Mouse (Mus musculus): Measurements from ENCODE around the gene Ephb2. TPM values are rescaled to one million over a fixed set of nuclear protein-coding genes. Genes with fewer than 3 reads are reported as not detected.
A peak's percentile ranks its signal among the peaks of the same experiment; 100 is the strongest.

The Ephb2 gene
- polyA plus RNA-seq, 1 experiment = 21.7 TPM

- peaks cover 11% of the 10 kb centered on the region for H3K27me3 ChIP-seq (ENCODE audit: control insufficient read depth, insufficient read depth, insufficient read length)
- H3K4me2 ChIP-seq (ENCODE audit: low read depth) = no peak overlapping the region
- no peak for TF ChIP-seq MYOG (IDR thresholded peaks at IDR 0.05; ENCODE audit: control insufficient read depth in 1 of 3, insufficient read depth in 1 of 3, insufficient read length in 2 of 3, low read depth in 2 of 3)
- no peaks in the 10 kb centered on the region for H3K79me2 ChIP-seq (ENCODE audit: control insufficient read depth, insufficient read depth)
- no peak overlapping the region for H3ac ChIP-seq (ENCODE audit: control insufficient read depth, insufficient read length)
- H3K4me3 ChIP-seq = no peak overlapping the region
- no peaks in the 10 kb centered on the region for H3K36me3 ChIP-seq (ENCODE audit: control insufficient read depth, insufficient read depth)
Measured at GRCm38 (mm10) chr4:136621336-136621735, 214.5 kb downstream of the Ephb2 start.

DNA sequence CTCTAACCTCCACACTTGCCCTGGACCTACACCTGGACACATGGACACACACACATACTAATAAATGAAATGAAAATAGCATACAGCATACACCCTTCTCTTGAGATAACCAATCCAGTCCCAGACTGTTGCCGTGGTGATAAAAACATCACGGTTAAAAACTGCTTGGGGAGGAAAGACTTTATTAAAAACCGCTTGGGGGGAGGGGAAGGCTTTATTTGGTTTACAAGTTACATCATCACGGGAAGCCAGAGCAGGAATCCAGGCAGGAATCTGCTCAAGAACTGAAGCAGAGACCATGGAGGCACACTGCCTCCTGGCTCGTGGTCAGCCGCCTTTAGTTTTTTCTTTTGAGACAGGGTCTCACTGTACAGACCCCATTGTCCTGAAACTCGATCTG lies 222.1 kb downstream of the Ephb2 start:
- H3K79me2 ChIP-seq (ENCODE audit: control insufficient read depth, insufficient read depth) = no peaks in the 10 kb centered on the region
- TF ChIP-seq MAX (IDR thresholded peaks at IDR 0.05; ENCODE audit: low read depth) (no peak), POLR2AphosphoS2 (IDR thresholded peaks at IDR 0.05; ENCODE audit: insufficient read length, low read depth) (no peak), E2F4 (IDR thresholded peaks at IDR 0.05; ENCODE audit: insufficient read depth) (no peak), TCF3 (IDR thresholded peaks at IDR 0.05; ENCODE audit: insufficient read length, low read depth) (no peak), USF1 (IDR thresholded peaks at IDR 0.05; ENCODE audit: low read depth) (no peak), MYOD1 (IDR thresholded peaks at IDR 0.05; ENCODE audit: control insufficient read depth in 1 of 3, insufficient read length in 2 of 3, low read depth in 2 of 3) (no peak), SRF (IDR thresholded peaks at IDR 0.05; ENCODE audit: control insufficient read depth, insufficient read length, low read depth) (no peak), CEBPB (IDR thresholded peaks at IDR 0.05; ENCODE audit: insufficient read depth, poor library complexity, severe bottlenecking) (no peak), MYOG (IDR thresholded peaks at IDR 0.05; ENCODE audit: control insufficient read depth in 1 of 3, insufficient read depth in 1 of 3, insufficient read length in 2 of 3, low read depth in 2 of 3) (no peak), POLR2A (IDR thresholded peaks at IDR 0.05; ENCODE audit: insufficient read length, low read depth) (no peak), REST (IDR thresholded peaks at IDR 0.05; ENCODE audit: insufficient read depth, insufficient read length) (no peak), TCF12 (IDR thresholded peaks at IDR 0.05; ENCODE audit: insufficient read depth, poor library complexity, severe bottlenecking) (no peak)

DNA sequence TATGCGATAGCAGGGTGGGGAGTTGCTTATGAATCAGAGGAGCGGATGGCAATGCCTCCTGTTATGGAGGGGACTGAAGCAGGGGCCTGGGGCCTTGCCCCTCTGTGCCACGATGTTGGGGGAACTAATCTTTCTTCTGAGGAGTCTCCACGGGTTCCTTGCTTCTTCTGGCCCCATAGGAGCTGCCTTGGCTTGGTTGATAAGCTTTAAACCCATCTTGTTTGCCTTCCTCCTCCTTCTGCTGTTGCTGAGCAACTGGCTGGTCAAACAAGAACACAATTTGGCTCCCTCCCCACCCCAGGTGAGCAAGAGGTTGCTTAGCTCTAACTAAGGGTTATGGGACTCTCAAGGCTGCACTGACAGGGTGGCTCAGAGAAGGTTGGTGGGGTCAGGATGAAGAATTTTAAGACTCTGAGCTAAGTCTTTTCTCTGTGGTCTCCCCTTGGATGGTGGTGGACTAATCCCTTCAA lies 225.4 kb downstream of the Ephb2 start, which contains the start of gene Tex46:
TSS of gene Tex46 (plus strand) at position 51 of the 470 bp plus-strand sequence.
- no peak for TF ChIP-seq POLR2A (IDR thresholded peaks at IDR 0.05; ENCODE audit: insufficient read length, low read depth)
- no peak for TF ChIP-seq TCF3 (IDR thresholded peaks at IDR 0.05; ENCODE audit: insufficient read length, low read depth)
- TF ChIP-seq REST (IDR thresholded peaks at IDR 0.05; ENCODE audit: insufficient read depth, insufficient read length) = no peak
- no peak for TF ChIP-seq CEBPB (IDR thresholded peaks at IDR 0.05; ENCODE audit: insufficient read depth, poor library complexity, severe bottlenecking)
- TF ChIP-seq MAX (IDR thresholded peaks at IDR 0.05; ENCODE audit: low read depth) = no peak
- TF ChIP-seq TCF12 (IDR thresholded peaks at IDR 0.05; ENCODE audit: insufficient read depth, poor library complexity, severe bottlenecking) = no peak
- TF ChIP-seq POLR2AphosphoS2 (IDR thresholded peaks at IDR 0.05; ENCODE audit: insufficient read length, low read depth) = no peak
- TF ChIP-seq MYOG (IDR thresholded peaks at IDR 0.05; ENCODE audit: control insufficient read depth in 1 of 3, insufficient read depth in 1 of 3, insufficient read length in 2 of 3, low read depth in 2 of 3) = no peak
- no peak for TF ChIP-seq MYOD1 (IDR thresholded peaks at IDR 0.05; ENCODE audit: control insufficient read depth in 1 of 3, insufficient read length in 2 of 3, low read depth in 2 of 3)
- TF ChIP-seq SRF (IDR thresholded peaks at IDR 0.05; ENCODE audit: control insufficient read depth, insufficient read length, low read depth) = no peak
- TF ChIP-seq E2F4 (IDR thresholded peaks at IDR 0.05; ENCODE audit: insufficient read depth) = no peak
- no peak for TF ChIP-seq USF1 (IDR thresholded peaks at IDR 0.05; ENCODE audit: low read depth)
- H3K36me3 ChIP-seq (ENCODE audit: control insufficient read depth, insufficient read depth) = no peaks in the 10 kb centered on the region
- H3K4me2 ChIP-seq (ENCODE audit: low read depth) = no peak within 1 kb of the TSS

More for the DNA sequence above, 222.1 kb downstream of the Ephb2 start:
- Histone ChIP-seq H3K27me3 (ENCODE audit: control insufficient read depth, insufficient read depth, insufficient read length) (no peaks in the 10 kb centered on the region), H3ac (ENCODE audit: control insufficient read depth, insufficient read length) (no peak overlapping the region), H3K4me2 (ENCODE audit: low read depth) (no peak overlapping the region), H3K36me3 (ENCODE audit: control insufficient read depth, insufficient read depth) (no peaks in the 10 kb centered on the region), H3K4me3 (no peak overlapping the region)

GRCm38 (mm10) chr4:136605756-136606485 lies 229.9 kb downstream of the Ephb2 start:
- Histone ChIP-seq H3K79me2 (ENCODE audit: control insufficient read depth, insufficient read depth) (peaks cover 12% of the 10 kb centered on the region), H3ac (ENCODE audit: control insufficient read depth, insufficient read length) (no peak overlapping the region), H3K4me3 (no peak overlapping the region), H3K4me2 (ENCODE audit: low read depth) (no peak overlapping the region), H3K27me3 (ENCODE audit: control insufficient read depth, insufficient read depth, insufficient read length) (no peaks in the 10 kb centered on the region), H3K36me3 (ENCODE audit: control insufficient read depth, insufficient read depth) (no peaks in the 10 kb centered on the region)
- TF ChIP-seq E2F4 (IDR thresholded peaks at IDR 0.05; ENCODE audit: insufficient read depth) (no peak), SRF (IDR thresholded peaks at IDR 0.05; ENCODE audit: control insufficient read depth, insufficient read length, low read depth) (no peak), REST (IDR thresholded peaks at IDR 0.05; ENCODE audit: insufficient read depth, insufficient read length) (no peak), MYOG (IDR thresholded peaks at IDR 0.05; ENCODE audit: control insufficient read depth in 1 of 3, insufficient read depth in 1 of 3, insufficient read length in 2 of 3, low read depth in 2 of 3) (no peak), MAX (IDR thresholded peaks at IDR 0.05; ENCODE audit: low read depth) (no peak), POLR2A (IDR thresholded peaks at IDR 0.05; ENCODE audit: insufficient read length, low read depth) (no peak), USF1 (IDR thresholded peaks at IDR 0.05; ENCODE audit: low read depth) (no peak), MYOD1 (IDR thresholded peaks at IDR 0.05; ENCODE audit: control insufficient read depth in 1 of 3, insufficient read length in 2 of 3, low read depth in 2 of 3) (no peak)

More for the DNA sequence above, 225.4 kb downstream of the Ephb2 start, which contains the start of gene Tex46:
- no peaks in the 10 kb centered on the region for H3K27me3 ChIP-seq (ENCODE audit: control insufficient read depth, insufficient read depth, insufficient read length)
- H3K4me3 ChIP-seq = no peak within 1 kb of the TSS
- H3K79me2 ChIP-seq (ENCODE audit: control insufficient read depth, insufficient read depth) = no peaks in the 10 kb centered on the region
- H3ac ChIP-seq (ENCODE audit: control insufficient read depth, insufficient read length) = no peak within 1 kb of the TSS

GRCm38 (mm10) chr4:136602568-136602967 lies 233.2 kb downstream of the Ephb2 start, which contains the start of gene Kdm1a:
Gene Kdm1a (minus strand): TSS chr4:136602723.
- Histone ChIP-seq H3K4me2 (ENCODE audit: low read depth) (peak within 1 kb of the TSS; percentile 68), H3K36me3 (ENCODE audit: control insufficient read depth, insufficient read depth) (no peaks in the 10 kb centered on the region), H3K79me2 (ENCODE audit: control insufficient read depth, insufficient read depth) (peaks cover 42% of the 10 kb centered on the region), H3K27me3 (ENCODE audit: control insufficient read depth, insufficient read depth, insufficient read length) (no peaks in the 10 kb centered on the region), H3K4me3 (peak within 1 kb of the TSS; percentile 64), H3ac (ENCODE audit: control insufficient read depth, insufficient read length) (peak within 1 kb of the TSS; percentile 90)
- TF ChIP-seq CEBPB (IDR thresholded peaks at IDR 0.05; ENCODE audit: insufficient read depth, poor library complexity, severe bottlenecking) = no peak
- peak in 1 of 3 experiments; percentile 41 for TF ChIP-seq MYOD1 (IDR thresholded peaks at IDR 0.05; ENCODE audit: control insufficient read depth in 1 of 3, insufficient read length in 2 of 3, low read depth in 2 of 3)
- TF ChIP-seq POLR2AphosphoS2 (IDR thresholded peaks at IDR 0.05; ENCODE audit: insufficient read length, low read depth) = peak; percentile 63
- TF ChIP-seq TCF3 (IDR thresholded peaks at IDR 0.05; ENCODE audit: insufficient read length, low read depth) = no peak
- peak; percentile 89 for TF ChIP-seq POLR2A (IDR thresholded peaks at IDR 0.05; ENCODE audit: insufficient read length, low read depth)
- TF ChIP-seq MYOG (IDR thresholded peaks at IDR 0.05; ENCODE audit: control insufficient read depth in 1 of 3, insufficient read depth in 1 of 3, insufficient read length in 2 of 3, low read depth in 2 of 3) = peak in 1 of 3 experiments; percentile 54

All from myocyte (in vitro differentiated cells).